Mouse (Mus musculus) c-Kit-positive CD71-positive TER-119-negative erythroid progenitor cells, embryonic 14.5 days (primary cell): Measurements from ENCODE around the gene Mul1.

Experiments
- DNase-seq: peaks from one replicate; pipeline ENCODE4 v3.0.0-alpha.2; 2013; ENCODE audit warnings: low read depth

Gene Mul1

GRCm38 (mm10) chr4:138444941-138445340, 10.5 kb downstream of the Mul1 start:
- no peak for DNase-seq

DNA sequence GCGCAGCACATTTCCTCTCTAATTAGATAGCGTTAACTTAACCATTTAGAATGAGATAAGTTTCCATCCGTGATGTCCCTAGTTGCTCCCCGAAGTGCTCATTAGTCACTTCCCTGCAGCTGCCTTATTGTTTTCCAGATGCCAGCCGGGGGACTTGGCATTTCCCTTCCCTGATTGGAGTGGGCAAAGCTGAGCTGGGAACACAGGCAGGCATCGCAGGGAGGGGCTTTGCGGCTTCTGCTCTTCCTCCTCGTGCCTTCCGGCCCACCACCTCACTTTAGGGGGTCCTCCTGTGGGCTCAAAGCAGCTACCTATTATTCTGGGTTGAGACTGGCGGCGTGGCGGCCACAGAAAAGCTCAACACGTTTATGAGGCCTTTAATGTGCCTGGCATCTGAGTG, 12.5 kb downstream of the Mul1 start:
- DNase-seq: no peak

- peak; percentile 65 for DNase-seq
These were observed 12.9 kb downstream of the Mul1 start for GRCm38 (mm10) chr4:138447387-138447786.

GRCm38 (mm10) chr4:138447827-138448602, 13.5 kb downstream of the Mul1 start:
- DNase-seq: no peak

DNA sequence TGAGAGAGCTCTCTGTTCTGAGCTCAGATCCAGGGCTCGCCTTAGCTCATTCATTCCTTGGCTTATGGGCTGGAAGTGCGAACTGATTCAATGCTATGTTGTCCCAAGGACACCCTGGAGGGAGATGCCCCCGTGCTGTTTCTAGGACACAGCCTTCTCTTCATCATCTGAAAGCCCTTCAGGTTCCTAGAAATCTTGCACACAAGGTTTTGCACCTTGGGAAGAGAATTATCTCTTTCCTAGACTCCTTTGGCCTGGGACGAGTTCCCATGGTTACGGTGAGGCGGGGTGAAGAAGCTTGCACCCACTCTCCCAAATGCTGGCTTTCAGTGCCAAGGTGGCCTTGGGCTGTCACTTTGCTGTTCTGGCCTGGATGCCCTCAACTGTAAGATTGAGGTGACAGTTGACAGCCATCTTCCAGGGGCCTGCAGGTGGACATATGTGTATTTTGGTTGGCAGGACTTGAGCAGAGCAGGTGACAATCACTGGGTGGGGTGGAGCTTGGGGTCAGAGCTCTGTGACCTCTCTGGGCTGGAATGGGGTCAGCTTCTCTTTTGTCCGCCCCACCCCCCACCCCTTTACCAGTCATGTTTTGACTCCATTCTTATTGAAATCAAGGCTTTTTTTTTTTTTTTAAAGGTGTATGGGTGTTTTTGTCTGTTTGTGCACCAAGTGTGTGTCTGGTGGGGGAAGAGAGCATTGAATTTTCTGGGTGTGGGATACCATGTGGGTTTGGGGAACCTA, 14.6 kb downstream of the Mul1 start:
- DNase-seq: no peak

- DNase-seq: no peak
These were observed 15.3 kb downstream of the Mul1 start for GRCm38 (mm10) chr4:138449636-138450314.

DNA sequence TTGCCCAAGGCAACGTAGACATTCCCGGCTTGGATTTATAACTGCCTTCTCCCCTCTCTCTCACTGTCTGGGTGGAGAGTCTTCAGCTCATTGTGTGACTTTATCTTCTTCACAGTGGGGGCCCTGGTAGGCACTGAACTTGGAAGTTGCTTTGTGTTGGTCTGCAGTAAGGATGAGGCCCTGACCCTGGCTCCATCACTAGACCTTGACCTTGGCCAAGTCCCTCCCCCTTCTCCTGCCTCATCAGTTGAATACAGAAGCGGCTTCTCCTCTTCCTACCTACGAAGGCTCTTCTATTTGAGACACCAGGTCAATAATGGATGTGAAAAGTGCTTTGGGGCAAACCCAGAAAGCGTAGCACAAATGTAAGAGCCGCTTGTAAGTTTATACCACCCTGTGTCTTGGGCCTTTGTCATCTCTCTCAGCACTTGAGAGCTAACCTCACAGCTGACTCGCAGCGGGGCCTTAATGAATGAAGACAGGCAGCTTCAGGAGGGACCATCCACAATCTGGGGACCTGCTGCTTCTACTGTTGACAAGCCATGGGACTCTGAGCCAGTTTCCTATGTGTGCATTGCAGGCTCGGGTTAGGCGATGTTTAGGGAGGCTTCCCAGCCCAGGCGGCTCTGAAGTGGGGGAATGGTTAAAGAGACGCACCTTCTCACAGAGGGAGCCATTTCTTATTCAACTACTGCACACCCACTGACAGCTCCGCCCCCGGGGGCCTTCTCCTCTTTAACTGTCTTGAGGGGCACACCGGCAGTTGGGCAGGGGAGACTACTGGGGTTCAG, 18.0 kb downstream of the Mul1 start:
- no peak for DNase-seq

GRCm38 (mm10) chr4:138453097-138453752, 18.8 kb downstream of the Mul1 start:
- DNase-seq: no peak

- DNase-seq: no peak
These were observed 19.5 kb downstream of the Mul1 start, which contains the start of gene Camk2n1 for GRCm38 (mm10) chr4:138453753-138454570. Gene Camk2n1 (plus strand): TSS chr4:138454314.

GRCm38 (mm10) chr4:138454571-138455140, 20.2 kb downstream of the Mul1 start:
- no peak for DNase-seq

GRCm38 (mm10) chr4:138455141-138455955, 20.9 kb downstream of the Mul1 start:
- no peak for DNase-seq

- no peak for DNase-seq
These were observed 21.5 kb downstream of the Mul1 start for GRCm38 (mm10) chr4:138455956-138456341.

DNA sequence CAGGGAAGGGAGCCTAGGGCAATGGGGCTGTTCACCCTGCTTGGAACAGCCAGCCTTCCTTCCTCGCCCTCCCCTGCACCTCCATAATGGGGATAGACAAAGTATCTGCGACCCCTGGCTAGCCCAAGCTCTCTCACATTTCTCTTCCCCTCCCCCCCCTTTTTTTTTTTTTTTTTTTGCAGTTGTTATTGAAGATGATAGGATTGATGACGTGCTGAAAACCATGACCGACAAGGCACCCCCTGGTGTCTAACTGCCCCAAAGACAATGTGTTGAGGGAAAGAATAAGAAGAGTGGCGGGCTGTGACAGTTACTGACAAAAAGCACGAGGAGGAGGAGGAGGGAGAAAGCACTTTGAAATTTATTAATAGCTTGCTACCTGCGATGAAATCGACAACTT, 22.1 kb downstream of the Mul1 start:
- no peak for DNase-seq

- no peak for DNase-seq
These were observed 22.6 kb downstream of the Mul1 start for GRCm38 (mm10) chr4:138457091-138457490.

GRCm38 (mm10) chr4:138458171-138458570, 23.7 kb downstream of the Mul1 start:
- no peak for DNase-seq

DNA sequence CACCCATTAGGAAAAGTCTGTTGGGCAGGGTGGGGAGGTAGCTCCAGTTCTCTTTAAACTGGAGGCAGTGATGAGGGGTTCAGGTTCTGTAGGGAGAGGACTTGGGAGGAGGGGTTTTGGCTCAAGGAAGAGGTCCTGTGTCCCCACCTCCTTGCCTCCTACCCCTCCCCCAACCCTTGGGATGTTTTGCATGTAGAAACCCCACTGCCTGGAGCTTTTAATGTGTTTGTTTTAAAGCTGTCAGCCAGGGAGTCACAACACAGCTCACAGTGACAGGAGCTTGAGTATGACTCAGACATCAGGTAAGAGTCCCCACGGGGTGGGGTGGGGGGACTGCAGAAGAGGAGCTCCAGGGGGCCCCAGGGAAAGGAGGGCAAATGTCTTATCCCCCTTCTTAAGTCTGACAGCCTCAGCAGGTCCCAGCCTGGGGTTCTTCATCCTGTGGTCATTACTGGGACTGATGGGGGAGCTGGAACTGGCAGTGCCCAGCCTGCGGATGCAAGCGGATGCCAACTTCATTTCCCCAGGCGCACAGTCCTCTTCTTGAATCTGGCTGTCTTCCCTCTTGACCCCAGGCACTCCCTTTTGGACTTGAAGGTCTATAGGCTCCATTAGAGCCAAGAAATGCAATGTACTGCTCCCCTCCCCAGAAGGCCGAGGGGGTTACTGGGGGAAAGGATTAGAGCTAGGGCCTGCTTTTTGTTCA, 24.4 kb downstream of the Mul1 start:
- no peak for DNase-seq

GRCm38 (mm10) chr4:138459775-138460174, 25.3 kb downstream of the Mul1 start:
- no peak for DNase-seq

GRCm38 (mm10) chr4:138460910-138461309, 26.4 kb downstream of the Mul1 start:
- DNase-seq: no peak

- DNase-seq: no peak
These were observed 27.0 kb downstream of the Mul1 start for GRCm38 (mm10) chr4:138461471-138461870.
